Mouse (Mus musculus) C2C12 (cell line): ENCODE data around the gene Mamdc4.

Source experiments
- CEBPB ChIP-seq: IDR thresholded peaks from one replicate; pipeline ENCODE4 v1.6.1; 2011; ENCODE audit warnings: low read depth, mild to moderate bottlenecking, control low read depth, moderate library complexity
- CTCF ChIP-seq: IDR thresholded peaks from one replicate; pipeline ENCODE4 v1.5.1; 2011; ENCODE audit not compliant: control insufficient read depth, insufficient read depth, insufficient read length
- FOSL1 ChIP-seq: IDR thresholded peaks from one replicate; pipeline ENCODE4 v1.8.0; 2011; ENCODE audit warnings: mild to moderate bottlenecking, low read length; ENCODE audit not compliant: poor library complexity, insufficient read depth, severe bottlenecking
- MAX ChIP-seq: IDR thresholded peaks from one replicate; pipeline ENCODE4 v1.6.1; 2011; ENCODE audit warnings: mild to moderate bottlenecking, control low read depth
- MYOD1 ChIP-seq: IDR thresholded peaks from one replicate; pipeline ENCODE4 v1.6.1; 2011; ENCODE audit warnings: low read depth; ENCODE audit not compliant: control insufficient read depth, insufficient read length
- MYOG ChIP-seq: IDR thresholded peaks from one replicate; pipeline ENCODE4 v1.6.1; 2011; ENCODE audit not compliant: control insufficient read depth, insufficient read length; ENCODE audit errors: extremely low read depth
- USF1 ChIP-seq: IDR thresholded peaks from one replicate; pipeline ENCODE4 v1.6.1; 2011; ENCODE audit warnings: low read depth, mild to moderate bottlenecking, control low read depth, moderate library complexity

DNA sequence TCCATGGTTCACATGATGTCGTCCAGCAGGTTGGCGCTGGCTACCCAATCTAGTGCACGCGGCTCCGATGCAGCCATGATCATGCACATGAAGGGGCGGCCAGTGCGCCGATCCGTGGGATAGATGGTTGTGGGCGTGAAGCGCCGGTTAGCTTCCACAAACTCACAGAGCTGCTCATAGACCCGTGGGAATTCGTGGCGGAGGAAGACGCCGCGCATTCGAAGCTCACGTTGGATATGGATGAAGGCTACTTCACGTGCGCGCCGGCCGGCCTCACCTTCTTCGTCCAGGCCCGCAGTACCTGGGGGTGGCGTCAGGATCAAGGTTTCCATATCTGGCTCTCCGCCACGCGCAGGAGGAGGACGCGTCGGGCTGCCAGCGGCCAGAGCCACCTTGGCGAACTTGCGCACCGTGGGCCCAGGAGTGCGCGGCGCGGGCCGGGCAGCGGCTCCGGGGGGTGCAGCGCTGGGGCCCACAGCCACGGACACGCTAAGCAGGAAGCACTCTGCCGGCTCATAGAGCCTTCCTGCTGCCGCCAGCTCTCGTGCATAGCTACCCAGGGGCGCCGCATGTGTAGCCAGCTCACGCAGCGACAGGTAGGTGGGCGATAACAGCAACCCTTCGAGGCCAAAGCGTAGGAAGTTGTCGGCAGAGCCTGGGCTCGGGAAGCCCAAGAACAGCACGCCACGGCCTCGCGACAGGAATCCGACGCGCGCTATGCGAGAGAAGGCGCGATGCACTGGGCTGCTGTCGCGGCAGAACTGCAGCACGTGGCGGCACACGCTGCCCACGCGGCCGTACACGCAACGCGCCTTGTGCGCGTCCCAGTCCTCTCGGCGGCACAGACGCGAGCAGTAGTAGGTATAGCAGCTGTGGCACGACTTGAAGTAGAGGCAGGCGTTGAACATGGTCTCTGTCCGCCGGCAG, 2.6 kb upstream of the Mamdc4 start:
- TF ChIP-seq CTCF (no peak), USF1 (no peak), MAX (no peak), CEBPB (no peak), MYOD1 (no peak), MYOG (no peak), FOSL1 (no peak)
